Mouse (Mus musculus) myocyte (in vitro differentiated cells): ENCODE measurements at regions not wholly inside any gene's neighbourhood (a gene's known extent, or its start where the extent isn't known, plus 50 kb on each side); places are given as distances from the start of the nearest gene placed in this dataset.

Source experiments
- CEBPB ChIP-seq: IDR thresholded peaks from 2 replicates; pipeline ENCODE4 v1.6.1; 2011; ENCODE audit warnings: mild to moderate bottlenecking, moderate library complexity; ENCODE audit not compliant: poor library complexity, insufficient read depth, severe bottlenecking
- E2F4 ChIP-seq: IDR thresholded peaks from one replicate; pipeline ENCODE4 v1.6.1; 2011; ENCODE audit warnings: mild to moderate bottlenecking, control low read depth, moderate library complexity; ENCODE audit not compliant: insufficient read depth
- MYOG ChIP-seq, 3 experiments: IDR thresholded peaks; one replicate each; pipeline ENCODE4 v1.6.1; 2011; ENCODE audit warnings: control low read depth in 2 of 3, low read depth in 2 of 3, mild to moderate bottlenecking in 2 of 3; ENCODE audit not compliant: insufficient read length in 2 of 3, control insufficient read depth in 1 of 3, insufficient read depth in 1 of 3
- POLR2A ChIP-seq: IDR thresholded peaks from one replicate; pipeline ENCODE4 v1.6.1; 2011; ENCODE audit warnings: low read depth, mild to moderate bottlenecking, control low read depth, moderate library complexity; ENCODE audit not compliant: insufficient read length
- TCF12 ChIP-seq: IDR thresholded peaks from one replicate; pipeline ENCODE4 v1.6.1; 2011; ENCODE audit warnings: mild to moderate bottlenecking, control low read depth; ENCODE audit not compliant: poor library complexity, insufficient read depth, severe bottlenecking
- USF1 ChIP-seq: IDR thresholded peaks from one replicate; pipeline ENCODE4 v1.6.1; 2011; ENCODE audit warnings: low read depth, mild to moderate bottlenecking, control low read depth, moderate library complexity

DNA sequence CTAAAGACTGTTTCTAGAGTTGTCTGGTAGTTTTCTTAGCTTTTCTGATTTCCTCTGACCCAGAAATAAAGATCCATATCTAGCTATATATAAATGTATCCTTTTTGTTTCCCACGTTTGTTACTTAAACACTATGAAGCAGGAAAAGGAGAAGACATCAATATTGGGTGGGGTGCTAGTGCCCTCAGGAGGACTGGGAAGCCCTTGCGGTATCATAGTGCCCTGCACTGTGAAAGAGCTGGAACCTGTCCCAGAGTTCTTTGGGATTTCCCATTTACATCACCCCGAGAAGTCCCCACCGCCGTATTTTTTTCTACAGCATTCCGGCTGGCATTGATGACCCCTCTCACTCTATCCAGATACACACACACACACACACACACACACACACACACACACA lies 119.3 kb upstream of the Hmgn3 start:
- TF ChIP-seq CEBPB: no peak
- TF ChIP-seq POLR2A: no peak
- TF ChIP-seq USF1: no peak
- no peak for TF ChIP-seq E2F4
- TF ChIP-seq MYOG (IDR thresholded peaks at IDR 0.05; ENCODE audit: control insufficient read depth in 1 of 3, insufficient read depth in 1 of 3, insufficient read length in 2 of 3, low read depth in 2 of 3): no peak
- TF ChIP-seq TCF12: no peak
